Mouse (Mus musculus): ENCODE results near the gene Cyp27a1. TPM values are rescaled to one million over a fixed set of nuclear protein-coding genes. Genes with fewer than 3 reads are reported as not detected.

The Cyp27a1 gene
- 77.5 TPM for polyA plus RNA-seq (2014; fragmentation: Illumina TruSeq; extraction: RNeasy Lipid Tissue Mini Kit (QIAGEN cat#74804); ENCODE audit: low read depth, low replicate concordance)

DNA sequence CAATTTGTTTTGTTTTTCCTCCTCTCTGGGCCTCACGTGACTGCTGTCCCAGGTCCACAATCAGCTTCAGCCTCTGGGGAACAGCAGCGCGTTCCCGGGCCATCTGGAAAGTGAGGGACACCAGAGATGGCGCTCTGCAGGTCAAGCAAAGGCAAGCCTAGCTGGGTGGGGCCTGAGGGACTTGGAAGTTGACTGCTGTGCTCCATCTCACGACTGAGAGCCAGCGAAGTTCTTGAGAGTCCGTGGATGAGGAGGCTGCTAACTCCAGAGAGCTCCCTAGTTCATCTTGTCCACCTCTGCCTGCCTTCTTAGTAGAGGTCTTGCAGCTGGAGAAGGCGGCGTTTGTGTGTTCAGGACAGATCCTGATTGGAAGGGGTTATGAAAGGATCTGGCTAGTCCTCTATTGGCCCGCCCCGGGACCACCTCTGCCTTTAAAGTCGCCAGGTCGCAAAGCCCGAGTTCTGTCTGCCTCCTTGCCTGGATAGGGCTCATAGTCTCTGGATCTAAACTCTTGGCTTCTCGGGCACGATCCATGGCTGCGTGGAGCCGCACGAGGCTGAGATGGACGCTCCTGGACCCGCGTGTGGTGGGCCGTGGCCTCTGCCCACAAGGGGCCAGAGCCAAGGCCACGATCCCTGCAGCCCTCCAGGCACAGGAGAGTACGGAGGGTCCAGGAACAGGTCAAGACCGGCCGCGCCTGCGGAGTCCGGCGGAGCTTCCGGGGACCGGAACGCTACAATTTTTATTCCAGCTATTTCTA, at the start of gene Cyp27a1:
Gene Cyp27a1 (plus strand): TSS at position 476 of the 760 bp plus-strand sequence.

DNA sequence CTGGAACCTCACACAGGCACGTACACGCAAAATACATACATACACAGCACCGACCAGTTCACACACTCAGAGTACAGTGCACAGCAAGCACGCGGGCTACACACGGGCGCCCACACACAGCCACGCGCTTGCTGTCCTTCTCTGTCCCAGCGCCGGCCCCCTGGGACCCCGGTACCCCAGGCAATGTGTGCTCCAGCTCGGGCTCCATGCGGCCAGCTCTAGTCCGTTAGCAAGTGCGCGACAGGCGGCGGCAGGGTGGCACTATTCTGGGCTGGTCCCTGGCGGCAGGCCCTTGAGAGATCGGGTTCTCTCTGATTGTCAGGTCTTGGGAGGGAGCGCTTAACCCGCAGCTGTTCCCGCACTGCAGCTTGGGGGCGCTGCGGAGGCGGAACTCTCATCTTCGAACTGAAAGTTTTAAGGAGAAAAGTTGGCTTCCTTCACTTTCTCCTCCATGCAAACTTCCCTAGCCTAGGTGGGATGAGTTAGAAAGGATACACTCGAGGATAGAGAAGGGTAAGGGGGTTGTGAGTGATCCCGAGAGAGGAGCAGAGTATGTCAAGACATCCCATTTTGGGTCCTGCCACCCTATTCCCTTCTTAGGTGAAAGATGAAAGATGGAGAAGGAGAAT, 35.4 kb downstream of the Cyp27a1 start, which contains the start of gene Prkag3:
Gene Prkag3 (minus strand): TSS at position 579 of the 629 bp plus-strand sequence.

DNA sequence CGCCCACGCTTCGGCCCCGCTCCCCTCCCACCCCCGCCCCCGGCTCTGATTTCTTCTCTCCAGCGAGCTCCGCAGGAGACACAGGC, 58.3 kb downstream of the Cyp27a1 start, which contains the start of gene Wnt6:
Gene Wnt6 (plus strand): TSS at position 48 of the 86 bp plus-strand sequence.

Other genes with a start within 250 kb of the Cyp27a1 start
- gene Cnot9, start 207.5 kb upstream of the Cyp27a1 start, polyA plus RNA-seq (2014; fragmentation: Illumina TruSeq; extraction: RNeasy Lipid Tissue Mini Kit (QIAGEN cat#74804); ENCODE audit: low read depth, low replicate concordance), result 18.5 TPM
- 3.1 TPM for gene Plcd4, start 170.7 kb upstream of the Cyp27a1 start, polyA plus RNA-seq (2014; fragmentation: Illumina TruSeq; extraction: RNeasy Lipid Tissue Mini Kit (QIAGEN cat#74804); ENCODE audit: low read depth, low replicate concordance)
- gene Usp37, start 169.3 kb upstream of the Cyp27a1 start, polyA plus RNA-seq (2014; fragmentation: Illumina TruSeq; extraction: RNeasy Lipid Tissue Mini Kit (QIAGEN cat#74804); ENCODE audit: low read depth, low replicate concordance), result 6.7 TPM
- 11.2 TPM for gene Zfp142, start 125.3 kb upstream of the Cyp27a1 start, polyA plus RNA-seq (2014; fragmentation: Illumina TruSeq; extraction: RNeasy Lipid Tissue Mini Kit (QIAGEN cat#74804); ENCODE audit: low read depth, low replicate concordance)
- gene Bcs1l, start 125.3 kb upstream of the Cyp27a1 start, polyA plus RNA-seq (2014; fragmentation: Illumina TruSeq; extraction: RNeasy Lipid Tissue Mini Kit (QIAGEN cat#74804); ENCODE audit: low read depth, low replicate concordance), result 13.9 TPM
- gene Rnf25, start 112.2 kb upstream of the Cyp27a1 start, polyA plus RNA-seq (2014; fragmentation: Illumina TruSeq; extraction: RNeasy Lipid Tissue Mini Kit (QIAGEN cat#74804); ENCODE audit: low read depth, low replicate concordance), result 34.3 TPM
- 5.0 TPM for gene Stk36, start 112.1 kb upstream of the Cyp27a1 start, polyA plus RNA-seq (2014; fragmentation: Illumina TruSeq; extraction: RNeasy Lipid Tissue Mini Kit (QIAGEN cat#74804); ENCODE audit: low read depth, low replicate concordance)
- gene Ttll4, start 51.8 kb upstream of the Cyp27a1 start, polyA plus RNA-seq (2014; fragmentation: Illumina TruSeq; extraction: RNeasy Lipid Tissue Mini Kit (QIAGEN cat#74804); ENCODE audit: low read depth, low replicate concordance), result 12.4 TPM
- gene Prkag3, start 35.6 kb downstream of the Cyp27a1 start, polyA plus RNA-seq (2014; fragmentation: Illumina TruSeq; extraction: RNeasy Lipid Tissue Mini Kit (QIAGEN cat#74804); ENCODE audit: low read depth, low replicate concordance), result 1.4 TPM
- 6.3 TPM for gene Wnt6, start 58.3 kb downstream of the Cyp27a1 start, polyA plus RNA-seq (2014; fragmentation: Illumina TruSeq; extraction: RNeasy Lipid Tissue Mini Kit (QIAGEN cat#74804); ENCODE audit: low read depth, low replicate concordance)
- 1.2 TPM for gene Wnt10a, start 77.9 kb downstream of the Cyp27a1 start, polyA plus RNA-seq (2014; fragmentation: Illumina TruSeq; extraction: RNeasy Lipid Tissue Mini Kit (QIAGEN cat#74804); ENCODE audit: low read depth, low replicate concordance)
- not detected for gene Cdk5r2, start 141.4 kb downstream of the Cyp27a1 start, polyA plus RNA-seq (2014; fragmentation: Illumina TruSeq; extraction: RNeasy Lipid Tissue Mini Kit (QIAGEN cat#74804); ENCODE audit: low read depth, low replicate concordance)
- not detected for gene Fev, start 171.8 kb downstream of the Cyp27a1 start, polyA plus RNA-seq (2014; fragmentation: Illumina TruSeq; extraction: RNeasy Lipid Tissue Mini Kit (QIAGEN cat#74804); ENCODE audit: low read depth, low replicate concordance)
- 1.1 TPM for gene Cryba2, start 179.6 kb downstream of the Cyp27a1 start, polyA plus RNA-seq (2014; fragmentation: Illumina TruSeq; extraction: RNeasy Lipid Tissue Mini Kit (QIAGEN cat#74804); ENCODE audit: low read depth, low replicate concordance)
- 8.1 TPM for gene Cfap65, start 222.0 kb downstream of the Cyp27a1 start, polyA plus RNA-seq (2014; fragmentation: Illumina TruSeq; extraction: RNeasy Lipid Tissue Mini Kit (QIAGEN cat#74804); ENCODE audit: low read depth, low replicate concordance)
- 6.5 TPM for gene Ihh, start 238.1 kb downstream of the Cyp27a1 start, polyA plus RNA-seq (2014; fragmentation: Illumina TruSeq; extraction: RNeasy Lipid Tissue Mini Kit (QIAGEN cat#74804); ENCODE audit: low read depth, low replicate concordance)